Mouse (Mus musculus) forelimb bud, embryonic 11.5 days (tissue): ENCODE measurements at regions not wholly inside any gene's neighbourhood (a gene's known extent, or its start where the extent isn't known, plus 50 kb on each side); places are given as distances from the start of the nearest gene placed in this dataset.

ENCODE experiments used
- DNase-seq: peaks from one replicate; pipeline ENCODE4 v3.0.0-alpha.2; 2012; ENCODE audit warnings: low read depth, low spot score

- DNase-seq = no peak
Observed at GRCm38 (mm10) chr8:26507611-26508070, 388.3 kb downstream of the Gm45692 start.

- DNase-seq = no peak
Observed at GRCm38 (mm10) chr8:26509254-26509653, 389.9 kb downstream of the Gm45692 start.

GRCm38 (mm10) chr8:26513001-26513400, 393.7 kb downstream of the Gm45692 start:
- DNase-seq = no peak

GRCm38 (mm10) chr8:26524237-26524636, 404.9 kb downstream of the Gm45692 start:
- DNase-seq = no peak

GRCm38 (mm10) chr8:26526474-26527185, 407.3 kb downstream of the Gm45692 start:
- peak; percentile 67 for DNase-seq

DNA sequence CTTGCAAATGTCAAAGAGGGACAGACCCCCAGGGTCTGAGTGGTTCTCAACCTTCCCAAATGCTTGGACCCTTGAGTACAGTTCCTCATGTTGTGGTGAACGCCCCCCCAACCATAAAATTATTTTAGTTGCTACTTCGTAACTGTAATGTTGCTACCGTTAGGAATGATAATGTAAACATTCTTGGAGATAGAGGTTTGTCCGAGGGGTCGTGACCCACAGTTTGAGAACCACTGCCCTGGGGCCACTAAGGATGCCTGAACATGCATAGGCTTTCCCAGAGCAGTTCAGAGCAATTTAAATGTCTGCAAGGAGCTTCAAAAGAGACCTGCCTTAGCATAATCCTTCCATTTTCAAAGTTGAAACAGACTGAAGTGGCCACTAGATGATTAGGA, 407.8 kb downstream of the Gm45692 start:
- DNase-seq = no peak

GRCm38 (mm10) chr8:26529921-26530320, 410.6 kb downstream of the Gm45692 start:
- DNase-seq = no peak

- DNase-seq = no peak
Observed at GRCm38 (mm10) chr8:26533444-26534421, 414.4 kb downstream of the Gm45692 start.

DNA sequence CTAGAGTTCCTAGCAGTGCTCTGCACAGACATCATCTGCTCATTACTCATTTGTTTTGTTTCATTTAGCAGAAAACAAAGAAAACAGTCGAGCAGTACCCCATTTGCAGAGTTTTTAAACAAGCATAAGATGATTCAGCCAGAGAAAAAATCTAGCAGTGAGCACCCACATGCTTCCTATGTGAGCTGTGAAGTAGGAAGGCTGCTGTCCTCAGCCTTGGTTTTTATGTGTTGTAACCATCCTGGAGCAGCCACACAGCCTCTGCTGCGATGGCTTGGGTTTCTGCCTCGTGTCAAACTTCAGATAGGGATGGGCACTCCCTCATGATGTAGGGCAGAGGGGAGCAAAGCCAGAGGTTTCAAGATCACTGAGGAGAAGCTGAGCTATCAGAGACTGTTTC, 416.5 kb downstream of the Gm45692 start:
- no peak for DNase-seq

- DNase-seq = no peak
Observed at GRCm38 (mm10) chr8:26553691-26554090, 423.4 kb upstream of the Zfp703 start.

DNA sequence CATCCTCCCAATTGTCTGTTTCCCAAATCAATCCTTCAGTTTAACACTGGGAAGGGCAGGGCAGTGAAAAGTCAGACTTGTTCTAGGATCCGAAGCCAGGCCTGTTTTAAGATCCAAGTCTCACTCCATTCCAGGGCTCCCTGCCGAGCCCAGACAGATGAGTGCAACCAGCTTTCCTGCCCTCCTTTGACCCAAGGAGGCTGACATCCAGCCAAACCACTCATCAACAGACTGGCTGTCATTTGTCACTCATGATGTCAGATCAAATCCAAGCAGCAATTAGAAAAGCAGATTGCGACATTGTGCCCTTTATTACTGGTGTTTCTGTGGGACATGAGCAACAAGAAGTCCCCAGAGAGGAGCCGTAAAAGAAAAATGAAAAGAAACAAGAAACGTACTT, 417.9 kb upstream of the Zfp703 start:
- DNase-seq = no peak

- DNase-seq = no peak
Observed at GRCm38 (mm10) chr8:26563151-26563550, 414.0 kb upstream of the Zfp703 start.

DNA sequence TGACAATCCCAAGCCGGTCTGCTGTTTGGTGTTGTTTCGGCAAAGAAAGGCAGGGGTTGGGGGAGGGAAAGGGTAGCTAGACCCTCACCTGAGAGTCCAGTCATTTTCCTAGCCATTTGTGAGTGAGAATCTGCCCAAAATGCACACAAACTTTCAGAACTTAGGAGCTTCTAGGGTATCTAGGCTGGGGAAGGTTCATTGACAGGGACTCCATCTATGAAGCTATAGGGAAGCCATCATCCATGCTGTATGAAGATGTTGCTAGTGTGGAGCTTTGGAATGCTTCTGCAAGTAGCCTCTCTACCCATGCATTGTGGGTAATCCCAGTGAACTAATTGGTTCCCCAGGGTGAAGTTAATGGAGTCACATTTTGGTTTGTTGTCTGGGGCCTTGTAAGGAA, 412.9 kb upstream of the Zfp703 start:
- DNase-seq = no peak

DNA sequence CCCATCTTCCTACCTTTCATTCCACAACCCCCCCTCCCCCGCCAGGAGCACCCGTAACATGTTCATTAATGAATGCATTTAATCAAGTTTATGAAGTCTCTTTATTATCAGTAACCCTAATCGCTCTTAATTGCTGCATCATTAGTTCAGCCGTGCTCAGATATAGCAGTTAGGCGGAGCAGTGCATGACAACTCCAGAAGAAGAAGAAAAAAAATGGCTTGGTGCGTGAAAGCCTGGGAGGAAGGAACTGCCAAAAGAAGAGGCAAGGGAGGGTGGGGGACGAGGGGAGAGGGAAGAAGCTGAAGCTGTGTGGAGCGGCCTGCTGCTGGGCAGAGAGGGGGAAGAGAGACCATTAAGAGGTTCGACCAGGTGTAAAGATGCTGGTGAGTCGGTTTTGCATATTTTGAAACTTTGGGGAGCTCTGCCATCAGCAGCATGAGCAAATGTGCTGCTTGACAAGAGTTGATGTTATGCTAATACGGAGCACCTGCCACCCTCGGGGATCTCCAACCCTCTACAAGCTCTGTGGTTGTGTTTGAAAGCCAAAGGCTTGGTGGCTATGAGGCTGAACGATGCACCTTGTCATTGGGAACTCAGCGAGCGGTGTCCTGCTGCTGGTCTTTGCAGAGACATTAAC, 408.6 kb upstream of the Zfp703 start:
- DNase-seq = no peak

GRCm38 (mm10) chr8:26588841-26589240, 388.3 kb upstream of the Zfp703 start:
- no peak for DNase-seq

DNA sequence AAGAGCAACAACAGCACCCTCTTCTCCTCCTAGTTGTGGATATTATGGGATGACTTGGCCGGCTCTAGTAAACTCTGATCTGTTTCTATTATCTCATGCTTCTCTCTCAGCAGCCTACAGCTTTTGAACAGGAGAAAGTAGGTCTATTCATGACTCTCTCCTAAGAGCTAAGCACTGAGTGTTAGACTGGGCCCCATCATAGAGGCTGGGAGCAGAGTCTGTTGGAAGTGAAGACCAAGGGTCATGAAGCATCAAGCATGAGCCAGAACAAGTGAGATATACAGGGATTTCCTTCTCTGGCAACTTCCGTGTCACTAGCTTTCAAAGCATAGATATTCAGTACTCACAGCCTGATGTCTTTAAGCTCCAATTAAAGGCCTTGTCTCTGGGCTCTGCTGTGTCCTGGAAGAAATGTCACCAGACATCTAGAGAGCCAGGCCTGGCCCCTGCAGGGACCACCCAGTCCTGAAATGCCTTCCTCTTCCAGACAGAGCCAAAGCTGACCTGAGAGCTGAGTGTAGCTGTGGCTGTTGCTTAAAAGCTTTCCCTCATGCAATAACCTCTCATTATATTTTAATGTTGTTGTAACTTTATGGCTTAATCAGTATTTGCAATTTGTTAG, 386.4 kb upstream of the Zfp703 start:
- DNase-seq = peak; percentile 21

GRCm38 (mm10) chr8:26591266-26591665, 385.9 kb upstream of the Zfp703 start:
- peak; percentile 19 for DNase-seq

DNA sequence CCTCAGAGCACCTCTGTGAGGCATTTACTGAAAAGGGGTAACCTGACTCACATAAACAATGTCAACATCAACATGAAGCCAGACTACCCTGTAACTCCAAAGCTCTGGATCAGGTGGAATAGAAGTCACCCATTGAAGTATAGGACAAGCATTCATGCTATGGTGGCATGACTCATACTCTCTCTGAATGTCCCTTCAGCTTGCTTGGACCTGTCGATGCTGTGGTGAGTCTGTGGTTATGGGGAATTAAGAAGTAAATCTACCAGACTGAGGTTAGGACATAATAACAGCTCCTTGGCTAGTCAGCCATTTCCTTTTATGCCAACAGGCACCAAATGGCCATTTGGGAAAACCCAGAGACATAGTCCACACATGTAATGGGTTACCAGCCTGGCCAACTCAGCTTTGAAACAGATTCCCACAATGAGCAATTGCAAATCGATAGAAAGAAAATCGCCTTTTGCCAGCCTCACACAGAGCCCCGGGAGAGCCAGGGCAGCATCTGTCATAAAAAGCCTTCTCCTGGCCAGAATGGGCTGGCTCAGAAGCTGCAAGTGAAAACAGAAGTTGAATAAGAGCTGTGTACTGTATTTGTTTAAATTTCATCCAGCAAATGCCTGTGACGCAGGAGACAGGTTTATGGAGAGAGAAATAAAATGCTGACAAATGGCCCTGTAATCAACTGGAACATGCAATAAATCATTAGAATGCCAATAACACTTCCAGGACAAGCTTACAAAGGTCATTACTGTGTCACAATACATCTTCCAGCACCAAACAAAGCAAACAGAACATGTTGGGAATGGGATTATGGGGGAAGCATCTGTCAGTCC, 383.4 kb upstream of the Zfp703 start:
- peak; percentile 81 for DNase-seq

DNA sequence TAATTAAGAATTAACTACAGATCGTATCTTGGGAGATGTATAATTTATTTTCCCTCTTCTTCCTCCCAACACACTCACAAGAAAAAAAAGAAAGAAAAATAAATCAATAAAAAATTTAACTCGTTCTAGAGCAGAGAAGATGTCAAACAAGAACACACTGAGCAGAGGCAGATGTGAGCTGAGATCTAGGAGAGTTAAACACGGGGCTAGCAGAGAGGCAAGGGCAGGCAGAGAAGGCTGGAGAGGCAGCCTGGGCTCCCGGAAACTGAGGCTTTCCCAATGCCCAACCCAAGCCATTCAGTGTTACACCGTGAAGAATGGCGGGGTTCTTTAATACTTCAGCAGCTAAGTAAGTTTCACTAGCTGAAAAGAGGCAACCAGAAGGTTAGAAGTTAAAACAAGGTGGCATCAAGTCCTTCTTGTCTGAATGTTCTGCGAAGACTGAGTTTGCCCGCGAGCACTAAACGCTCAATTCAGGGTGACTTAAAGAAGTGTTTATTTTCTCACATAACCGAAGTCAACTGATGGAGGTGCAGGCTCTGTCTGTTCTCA, 382.7 kb upstream of the Zfp703 start:
- DNase-seq = no peak

GRCm38 (mm10) chr8:26595431-26596018, 381.6 kb upstream of the Zfp703 start:
- DNase-seq = peak; percentile 33
